Mouse (Mus musculus) frontal cortex, adult 2 months (tissue): ENCODE data around the gene Ilf2. TPM values are rescaled to one million over a fixed set of nuclear protein-coding genes. Genes with fewer than 3 reads are reported as not detected.

Experiments
- DNase-seq, 2 experiments: peaks; one replicate each; pipeline ENCODE4 v3.0.0; 2022; ENCODE audit warnings: low spot score in 1 of 2; ENCODE audit errors: extremely low spot score in 1 of 2
- polyA plus RNA-seq: library from polyadenylated mRNA; depleted of rRNA; stranded (reverse); fragments of >200 nt; gene quantifications from 2 replicates; pipeline ENCODE4 v1.2.3, GENCODE M21; 2012

Ilf2 gene
- polyA plus RNA-seq, 1 experiment, result 89.2 TPM

- no peak for DNase-seq
Observed at GRCm38 (mm10) chr3:90461935-90462334, 14.0 kb upstream of the Ilf2 start.

GRCm38 (mm10) chr3:90462579-90462978 lies 13.3 kb upstream of the Ilf2 start:
- DNase-seq, result no peak

GRCm38 (mm10) chr3:90464552-90465080 lies 11.3 kb upstream of the Ilf2 start:
- DNase-seq, result no peak

DNA sequence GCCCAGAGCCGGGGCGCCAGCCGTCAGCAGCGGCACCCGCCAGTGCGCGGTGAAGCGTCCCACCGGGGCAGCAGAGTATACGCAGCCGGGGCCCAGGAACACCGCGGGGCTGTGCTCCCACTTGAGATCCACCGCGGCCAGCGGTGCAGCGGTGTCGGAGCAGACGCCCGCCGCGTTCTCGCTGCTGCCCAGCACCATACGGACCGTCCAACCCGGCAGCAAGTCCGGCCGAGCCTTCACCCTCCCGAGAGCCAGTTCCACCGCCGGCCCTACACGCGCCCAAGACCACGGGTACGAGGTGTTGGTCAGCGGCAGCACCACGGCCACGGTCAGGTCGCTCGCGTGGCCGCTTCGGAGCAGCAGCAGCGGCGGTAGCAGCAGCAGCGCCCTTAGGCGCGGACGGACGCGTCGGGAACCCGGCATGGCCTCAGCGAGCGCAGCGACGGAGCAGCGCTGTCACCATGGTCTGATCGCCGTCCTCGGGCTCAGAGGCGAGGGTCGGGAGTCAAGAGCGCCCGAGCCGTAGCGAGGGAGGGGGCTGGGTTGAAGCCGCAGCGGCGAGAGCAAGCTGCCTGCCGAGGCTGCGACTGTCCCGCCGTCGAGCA lies 10.7 kb upstream of the Ilf2 start:
- DNase-seq, result no peak

GRCm38 (mm10) chr3:90465686-90466310 lies 10.1 kb upstream of the Ilf2 start, which contains the start of gene Npr1:
Npr1 (minus strand) TSS chr3:90465866.
- no peak for DNase-seq

GRCm38 (mm10) chr3:90466311-90466766 lies 9.6 kb upstream of the Ilf2 start:
- DNase-seq, result peak in 1 of 2 experiments; percentile 81

GRCm38 (mm10) chr3:90467618-90468300 lies 8.2 kb upstream of the Ilf2 start:
- no peak for DNase-seq

DNA sequence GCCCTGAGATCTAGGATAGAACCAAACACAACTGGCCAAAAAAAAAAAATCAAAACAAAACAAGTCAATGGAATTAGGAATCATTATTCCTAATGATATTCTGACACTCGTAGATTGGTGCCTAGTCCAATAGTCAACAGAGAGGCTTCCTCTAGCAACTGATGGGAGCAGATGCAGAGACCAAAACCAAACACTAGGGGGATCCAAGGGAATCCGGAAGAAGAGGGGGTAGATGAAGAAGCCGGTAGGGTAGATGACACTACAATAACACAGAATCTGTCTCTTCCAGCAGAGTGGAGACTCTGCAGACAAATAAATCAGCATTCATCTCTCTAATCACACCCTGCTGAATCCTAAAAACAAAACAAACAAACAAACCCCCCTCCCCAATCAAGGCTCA lies 3.7 kb upstream of the Ilf2 start:
- peak in 1 of 2 experiments; percentile 63 for DNase-seq

DNA sequence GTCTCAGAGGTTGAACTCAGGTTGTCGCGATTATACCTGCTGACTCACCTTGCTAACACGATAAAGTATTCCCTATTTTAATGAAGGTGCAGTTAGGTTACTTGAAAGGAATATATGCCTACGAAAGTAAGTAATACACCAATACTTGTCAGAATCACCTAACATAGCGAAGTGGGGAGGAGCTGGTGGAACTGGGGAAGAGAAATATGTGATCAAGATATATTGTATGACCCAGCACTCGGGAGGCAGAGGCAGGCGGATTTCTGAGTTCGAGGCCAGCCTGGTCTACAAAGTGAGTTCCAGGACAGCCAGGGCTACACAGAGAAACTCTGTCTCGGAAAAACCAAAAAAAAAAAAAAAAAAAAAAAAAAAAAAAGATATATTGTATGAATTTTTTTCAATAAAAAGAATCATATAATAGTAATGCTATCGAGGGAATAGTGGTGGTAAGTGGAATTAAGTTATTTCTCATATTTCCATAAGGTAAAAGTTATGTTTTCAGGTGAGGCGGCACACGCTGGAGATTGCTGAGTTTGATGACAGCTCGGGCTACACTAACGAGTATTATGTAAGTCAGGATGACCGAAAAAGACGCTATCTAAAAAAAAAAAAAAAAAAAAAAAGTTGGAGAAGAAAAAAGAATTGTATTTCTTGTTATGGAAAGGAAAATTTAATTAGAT lies 635 bp upstream of the Ilf2 start:
- no peak for DNase-seq

GRCm38 (mm10) chr3:90486998-90487397 lies 11.1 kb downstream of the Ilf2 start:
- DNase-seq, result no peak

DNA sequence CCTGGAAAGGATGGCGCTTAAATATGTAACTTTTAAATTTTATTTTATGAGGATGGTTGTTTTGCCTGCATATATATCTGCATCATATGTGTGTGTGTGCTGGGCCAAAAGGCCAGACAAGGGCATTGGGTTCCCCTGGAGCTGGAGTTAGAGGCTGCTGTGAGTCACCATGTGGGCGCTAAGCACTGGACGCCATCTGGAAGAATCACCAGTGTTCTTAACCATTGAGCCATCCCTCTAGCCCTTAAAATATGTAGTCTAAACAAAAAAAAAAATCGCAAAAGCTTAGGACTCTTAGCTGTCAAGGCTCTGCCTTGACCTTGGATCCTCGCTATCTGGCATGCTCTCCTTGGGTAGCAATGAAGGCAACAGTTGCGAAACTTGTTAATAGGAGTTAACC lies 12.7 kb downstream of the Ilf2 start:
- no peak for DNase-seq

GRCm38 (mm10) chr3:90490696-90491256 lies 14.8 kb downstream of the Ilf2 start, which contains the start of gene Snapin:
Snapin (minus strand) TSS chr3:90491033.
- peak; percentile 91 to 96 for DNase-seq

GRCm38 (mm10) chr3:90491350-90491749 lies 15.4 kb downstream of the Ilf2 start:
- peak in 1 of 2 experiments; percentile 52 for DNase-seq

- DNase-seq, result no peak
Observed at GRCm38 (mm10) chr3:90493831-90494540, 18.1 kb downstream of the Ilf2 start.

DNA sequence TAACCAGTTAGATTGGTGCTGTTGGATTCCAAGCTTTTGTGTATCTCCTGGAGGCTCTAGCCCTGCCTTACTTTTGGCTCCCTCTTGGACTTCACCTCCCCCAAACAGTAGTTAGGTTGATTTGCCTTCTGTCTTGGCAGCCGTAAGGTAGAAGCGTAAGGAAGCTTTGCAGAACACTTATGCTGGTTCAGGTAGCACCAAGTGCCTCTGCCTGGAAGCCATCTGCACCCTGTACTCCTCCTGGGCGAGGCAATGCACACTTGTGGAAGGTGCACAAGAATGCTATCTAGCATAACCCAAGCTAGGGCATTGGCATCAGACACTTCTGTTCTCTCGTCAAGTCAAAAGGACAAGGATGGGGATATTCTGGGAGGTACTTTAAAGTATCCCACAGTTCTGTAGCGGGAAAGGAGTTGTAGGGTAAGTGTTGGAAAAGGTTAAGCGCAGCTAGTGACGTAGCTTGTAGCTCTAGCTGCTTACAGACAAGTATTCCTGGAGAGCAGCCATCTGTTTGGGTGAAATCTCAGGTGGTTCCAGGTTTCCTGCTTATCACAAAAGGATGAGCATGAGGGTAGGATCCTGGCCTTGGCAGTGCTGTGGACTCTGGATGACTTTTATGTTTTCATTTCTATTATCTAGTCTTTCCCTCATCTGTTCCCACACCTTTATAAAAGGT lies 20.1 kb downstream of the Ilf2 start:
- no peak for DNase-seq

DNA sequence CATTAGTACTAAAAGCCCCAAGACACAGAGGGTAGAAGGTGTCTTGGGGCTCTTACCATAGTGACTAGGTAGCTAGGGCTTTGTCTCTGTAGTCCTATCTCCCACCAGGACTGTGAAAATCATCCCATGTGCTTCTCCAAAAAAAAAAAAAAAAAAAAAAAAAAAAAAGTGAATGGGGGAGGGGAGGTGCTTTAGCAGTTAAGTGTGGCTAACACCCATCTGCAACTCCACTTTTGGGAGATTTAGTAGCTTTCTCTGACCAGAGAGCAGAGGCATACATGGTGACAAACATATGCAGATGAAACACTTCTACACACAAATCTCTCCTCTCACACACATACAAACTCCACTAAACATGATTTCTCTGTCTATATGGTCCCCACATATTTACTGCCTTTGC lies 21.7 kb downstream of the Ilf2 start:
- no peak for DNase-seq

DNA sequence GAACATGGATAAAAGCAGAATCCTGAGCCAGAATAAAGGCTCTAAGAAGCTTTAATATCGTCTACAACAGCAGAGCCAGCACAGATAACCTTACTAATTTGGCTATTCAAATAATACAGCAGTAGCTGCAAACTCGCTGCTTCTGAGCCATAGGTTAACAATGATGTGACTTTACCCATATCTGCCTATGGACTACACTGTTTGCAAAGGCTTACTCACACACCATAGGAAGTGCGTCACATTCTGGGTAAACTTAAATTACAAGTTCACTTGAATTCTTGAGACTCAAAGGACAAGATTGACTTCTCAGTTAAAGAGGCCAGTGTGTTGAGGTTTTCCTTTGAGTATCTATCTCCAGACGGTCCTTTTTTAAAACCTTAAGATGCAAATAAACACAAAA lies 27.5 kb downstream of the Ilf2 start:
- no peak for DNase-seq

DNA sequence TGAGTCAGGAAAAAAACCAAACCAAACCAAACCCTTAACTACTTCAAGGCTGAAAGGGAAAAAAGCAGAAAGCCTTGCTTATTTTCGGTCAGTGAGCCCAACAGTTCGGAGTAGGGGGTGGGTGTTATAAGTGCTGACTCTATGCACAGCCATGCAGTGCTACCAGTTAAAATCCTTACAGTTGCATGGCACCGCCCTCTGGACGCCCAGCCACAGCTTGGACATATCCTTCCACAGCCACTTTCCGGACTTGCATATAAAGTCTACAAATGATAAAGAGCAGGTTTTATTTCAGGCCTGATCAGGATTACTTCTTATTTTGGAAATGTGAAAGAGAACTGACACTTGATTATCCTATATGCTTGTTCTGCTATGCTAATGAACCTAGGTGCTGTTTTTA lies 29.3 kb downstream of the Ilf2 start:
- no peak for DNase-seq

DNA sequence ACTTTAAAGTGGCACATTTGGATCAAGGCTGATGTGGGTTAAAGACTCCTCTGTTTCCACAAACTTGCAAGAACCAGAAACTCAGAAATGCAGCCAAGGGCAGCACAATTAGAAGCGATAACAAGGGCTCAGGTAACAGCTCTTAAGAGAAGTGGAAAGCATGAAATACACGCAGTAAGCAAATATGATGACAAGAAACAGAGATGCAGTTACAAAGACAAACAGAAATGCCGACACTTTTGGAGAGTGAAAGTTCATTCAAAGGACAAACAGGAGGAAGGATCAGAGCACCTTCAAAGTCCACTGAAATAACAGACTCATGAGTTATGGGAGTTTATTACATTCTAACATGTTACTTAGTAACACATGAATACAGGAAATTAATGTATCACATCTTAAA lies 30.4 kb downstream of the Ilf2 start:
- DNase-seq, result no peak
